Mouse (Mus musculus) kidney, adult 2 months (tissue): ENCODE results near the gene Nkain2. TPM values are rescaled to one million over a fixed set of nuclear protein-coding genes. Genes with fewer than 3 reads are reported as not detected.

ENCODE experiments used
- DNase-seq: peaks from one replicate; pipeline ENCODE4 v3.0.0; 2021
- H3K27ac ChIP-seq: fragments of 200-500 bp; 2 replicates; pipeline ENCODE4 v1.5.1; 2012; ENCODE audit warnings: low read depth, low read length, control low read depth, inconsistent platforms; ENCODE audit not compliant: insufficient read depth
- H3K27me3 ChIP-seq: fragments of 200-500 bp; replicated peaks from 2 replicates; pipeline ENCODE4 v1.6.1; 2012; ENCODE audit warnings: mild to moderate bottlenecking, moderate library complexity, low read length, inconsistent platforms; ENCODE audit not compliant: control insufficient read depth, insufficient read depth
- H3K36me3 ChIP-seq: fragments of 200-500 bp; 2 replicates; pipeline ENCODE4 v1.6.1; 2012; ENCODE audit warnings: mild to moderate bottlenecking, moderate library complexity, low read length, inconsistent platforms; ENCODE audit not compliant: control insufficient read depth, insufficient read depth
- H3K4me1 ChIP-seq: fragments of 200-500 bp; 2 replicates; pipeline ENCODE4 v1.6.1; 2011; ENCODE audit warnings: low read length; ENCODE audit not compliant: control insufficient read depth, insufficient read depth
- H3K4me3 ChIP-seq: fragments of 200-500 bp; 2 replicates; pipeline ENCODE4 v1.5.1; 2011; ENCODE audit warnings: mild to moderate bottlenecking, low read depth, low read length, control low read depth; ENCODE audit not compliant: insufficient read depth
- CTCF ChIP-seq: fragments of 200-500 bp; conservative IDR thresholded peaks from 2 replicates; pipeline ENCODE4 v1.5.1; 2011; ENCODE audit warnings: low read depth, mild to moderate bottlenecking, control low read depth, low read length, moderate library complexity, mixed read lengths; ENCODE audit not compliant: insufficient read depth, insufficient read length
- POLR2A ChIP-seq: fragments of 200-500 bp; IDR thresholded peaks from one replicate; pipeline ENCODE4 v1.6.1; 2011; ENCODE audit warnings: low read depth, low read length, control low read depth
- WGBS: fragments of 180-500 bp; shearing (Covaris S2); methylation state at CpG from one replicate; pipeline ENCODE4 v1.1.7; 2018; 5-methylcytosine and 5-hydroxymethylcytosine counted together
- polyA plus RNA-seq: library from polyadenylated mRNA; depleted of rRNA; stranded (reverse); fragments of >200 nt; gene quantifications from 2 replicates; pipeline ENCODE4 v1.2.3, GENCODE M21; 2012; rRNA removed

Nkain2 gene
- 0.04 and 0.08 TPM in 2 replicates for polyA plus RNA-seq

GRCm38 (mm10) chr10:32889652-32890506 is at the start of gene Nkain2:
TSS of gene Nkain2 (minus strand) at chr10:32890462.
- WGBS: 2% methylated on average over 76 of the region's 81 CpGs
- DNase-seq: peak; percentile 12
- Histone ChIP-seq H3K4me1 (no peaks in the 10 kb centered on the region), H3K27ac (no peak within 1 kb of the TSS), H3K36me3 (no peaks in the 10 kb centered on the region), H3K4me3 (peak within 1 kb of the TSS; percentile 34; the same call in 1 of the 2 replicates), H3K27me3 (no peaks in the 10 kb centered on the region)
- TF ChIP-seq POLR2A (no peak), CTCF (no peak)

- Histone ChIP-seq H3K4me1 (no peaks in the 10 kb centered on the region), H3K27me3 (no peaks in the 10 kb centered on the region), H3K27ac (no peak overlapping the region), H3K36me3 (no peaks in the 10 kb centered on the region), H3K4me3 (no peak overlapping the region)
- no peak for DNase-seq
- TF ChIP-seq CTCF (no peak), POLR2A (no peak)
- WGBS: 94% methylated on average over 3 of the region's 3 CpGs
These were observed 49.6 kb upstream of the Nkain2 start for GRCm38 (mm10) chr10:32939853-32940252.

GRCm38 (mm10) chr10:32895093-32895492 is 4.8 kb upstream of the Nkain2 start:
- DNase-seq: peak; percentile 9
- Histone ChIP-seq H3K4me3 (no peak overlapping the region), H3K27ac (no peak overlapping the region), H3K4me1 (no peaks in the 10 kb centered on the region), H3K27me3 (no peaks in the 10 kb centered on the region), H3K36me3 (no peaks in the 10 kb centered on the region)
- no peak for TF ChIP-seq CTCF
- no peak for TF ChIP-seq POLR2A

- Histone ChIP-seq H3K27me3 (no peaks in the 10 kb centered on the region), H3K27ac (no peak overlapping the region), H3K4me1 (no peaks in the 10 kb centered on the region), H3K36me3 (no peaks in the 10 kb centered on the region), H3K4me3 (peak overlapping the region; percentile 34; the same call in 1 of the 2 replicates)
- no peak for TF ChIP-seq POLR2A
- TF ChIP-seq CTCF: peak; percentile 63
- WGBS: 3% methylated on average over 13 of the region's 13 CpGs
- peak; percentile 72 for DNase-seq
These were observed 357 bp upstream of the Nkain2 start for GRCm38 (mm10) chr10:32890507-32891131.

GRCm38 (mm10) chr10:32881977-32882376 is 8.3 kb downstream of the Nkain2 start:
- TF ChIP-seq CTCF (no peak), POLR2A (no peak)
- no peaks in the 10 kb centered on the region for H3K4me1 ChIP-seq
- H3K27ac ChIP-seq: no peak overlapping the region
- DNase-seq: no peak
- no peaks in the 10 kb centered on the region for H3K36me3 ChIP-seq
- WGBS: 75% methylated on average over 6 of the region's 6 CpGs
- no peaks in the 10 kb centered on the region for H3K27me3 ChIP-seq
- no peak overlapping the region for H3K4me3 ChIP-seq

GRCm38 (mm10) chr10:32870691-32871406 is 19.4 kb downstream of the Nkain2 start:
- 59% methylated on average over 1 of the region's 1 CpGs for WGBS
- H3K36me3 ChIP-seq: no peaks in the 10 kb centered on the region
- no peak for TF ChIP-seq POLR2A
- TF ChIP-seq CTCF: no peak
- H3K4me3 ChIP-seq: no peak overlapping the region
- H3K4me1 ChIP-seq: no peaks in the 10 kb centered on the region
- no peak for DNase-seq
- no peaks in the 10 kb centered on the region for H3K27me3 ChIP-seq
- H3K27ac ChIP-seq: no peak overlapping the region
